Mouse (Mus musculus) embryonic facial prominence, embryonic 14.5 days (tissue): ENCODE data around the gene Il9. TPM values are rescaled to one million over a fixed set of nuclear protein-coding genes. Genes with fewer than 3 reads are reported as not detected.
A peak's percentile ranks its signal among the peaks of the same experiment; 100 is the strongest.

Experiments
- ATAC-seq: fragments of 200-750 bp; cut with Nextera tagmentation; 2 replicates; pipeline ENCODE4 v1.8.0; 2017; ENCODE audit warnings: low read depth, moderate number of reproducible peaks, moderate TSS enrichment
- DNase-seq: peaks from one replicate; pipeline ENCODE4 v3.0.0-alpha.2; 2015; ENCODE audit warnings: low spot score
- H3K27ac ChIP-seq: fragments of 300-500 bp; sonication (generic); replicated peaks from 2 replicates; pipeline ENCODE4 v1.5.1; 2014; ENCODE audit warnings: low read depth, mild to moderate bottlenecking, low read length, moderate library complexity
- H3K27me3 ChIP-seq: fragments of 300-500 bp; sonication (generic); replicated peaks from 2 replicates; pipeline ENCODE4 v1.6.1; 2014; ENCODE audit warnings: low read length; ENCODE audit not compliant: control insufficient read depth, insufficient read depth
- H3K36me3 ChIP-seq: fragments of 300-500 bp; sonication (generic); 2 replicates; pipeline ENCODE4 v1.6.1; 2014; ENCODE audit warnings: low read length, mixed read lengths; ENCODE audit not compliant: control insufficient read depth, insufficient read depth
- H3K4me1 ChIP-seq: fragments of 300-500 bp; sonication (generic); 2 replicates; pipeline ENCODE4 v1.6.1; 2014; ENCODE audit warnings: antibody characterized with exemption, low read length; ENCODE audit not compliant: control insufficient read depth, insufficient read depth
- H3K4me2 ChIP-seq: fragments of 300-500 bp; sonication (generic); 2 replicates; pipeline ENCODE4 v1.6.1; 2014; ENCODE audit warnings: low read depth, mild to moderate bottlenecking, low read length, moderate library complexity, mixed read lengths
- H3K4me3 ChIP-seq: fragments of 300-500 bp; sonication (generic); 2 replicates; pipeline ENCODE4 v1.5.1; 2014; ENCODE audit warnings: low read depth, mild to moderate bottlenecking, low read length
- H3K9ac ChIP-seq: fragments of 300-500 bp; sonication (generic); 2 replicates; pipeline ENCODE4 v1.6.1; 2014; ENCODE audit warnings: low read depth, mild to moderate bottlenecking, low read length, moderate library complexity, mixed read lengths
- H3K9me3 ChIP-seq: fragments of 300-500 bp; sonication (generic); 2 replicates; pipeline ENCODE4 v1.6.1; 2016; ENCODE audit warnings: low read length; ENCODE audit not compliant: control insufficient read depth
- WGBS: fragments of 180-500 bp; shearing (Covaris S2); extraction: QIAGEN DNeasy Blood & Tissue Kit; methylation state at CpG from one replicate; pipeline ENCODE4 v1.1.7; 2014; 5-methylcytosine and 5-hydroxymethylcytosine counted together
- polyA plus RNA-seq: library from polyadenylated mRNA; unstranded; fragments of >200 nt; fragmentation: Nextera tagmentation; extraction: Ambion mirVana; gene quantifications from 2 replicates; pipeline ENCODE4 v1.2.1, GENCODE M21; 2014

Il9 gene
- polyA plus RNA-seq, 1 experiment from 2014 or later = not detected

GRCm38 (mm10) chr13:56488012-56488411 is 6.0 kb upstream of the Il9 start:
- Histone ChIP-seq H3K27me3 (no peaks in the 10 kb centered on the region), H3K9ac (no peak overlapping the region), H3K4me3 (no peak overlapping the region), H3K36me3 (no peaks in the 10 kb centered on the region), H3K9me3 (no peaks in the 10 kb centered on the region), H3K27ac (no peak overlapping the region), H3K4me1 (no peaks in the 10 kb centered on the region), H3K4me2 (no peak overlapping the region)
- 61% methylated on average over 5 of the region's 5 CpGs for WGBS
- ATAC-seq (no peak), DNase-seq (no peak)

- no peaks in the 10 kb centered on the region for H3K27me3 ChIP-seq
- 0 out of 2 replicates have a peak, but pooled peaks cover 4% of the 10 kb centered on the region for H3K4me1 ChIP-seq
- H3K4me3 ChIP-seq = no peak overlapping the region
- WGBS = 81% methylated on average over 6 of the region's 6 CpGs
- DNase-seq (no peak), ATAC-seq (no peak)
- H3K36me3 ChIP-seq = no peaks in the 10 kb centered on the region
- no peaks in the 10 kb centered on the region for H3K9me3 ChIP-seq
- H3K4me2 ChIP-seq = no peak overlapping the region
- no peak overlapping the region for H3K9ac ChIP-seq
- no peak overlapping the region for H3K27ac ChIP-seq
Measured at GRCm38 (mm10) chr13:56478027-56478426, 4.0 kb downstream of the Il9 start.

- 19% methylated on average over 6 of the region's 6 CpGs for WGBS
- H3K4me3 ChIP-seq = no peak overlapping the region
- no peaks in the 10 kb centered on the region for H3K9me3 ChIP-seq
- no peaks in the 10 kb centered on the region for H3K27me3 ChIP-seq
- no peak overlapping the region for H3K27ac ChIP-seq
- H3K4me1 ChIP-seq = 0 out of 2 replicates have a peak, but pooled peaks cover 4% of the 10 kb centered on the region
- ATAC-seq (no peak), DNase-seq (no peak)
- H3K9ac ChIP-seq = no peak overlapping the region
- no peaks in the 10 kb centered on the region for H3K36me3 ChIP-seq
- H3K4me2 ChIP-seq = no peak overlapping the region
Measured at GRCm38 (mm10) chr13:56477271-56477670, 4.8 kb downstream of the Il9 start.

GRCm38 (mm10) chr13:56476790-56477189 is 5.3 kb downstream of the Il9 start:
- Histone ChIP-seq H3K27me3 (no peaks in the 10 kb centered on the region), H3K4me1 (0 out of 2 replicates have a peak, but pooled peaks cover 4% of the 10 kb centered on the region), H3K36me3 (no peaks in the 10 kb centered on the region), H3K9me3 (no peaks in the 10 kb centered on the region), H3K9ac (no peak overlapping the region), H3K4me2 (no peak overlapping the region), H3K27ac (no peak overlapping the region), H3K4me3 (no peak overlapping the region)
- WGBS = 50% methylated on average over 5 of the region's 5 CpGs
- DNase-seq = peak; percentile 35
- no peak for ATAC-seq

- Histone ChIP-seq H3K4me2 (no peak overlapping the region), H3K4me1 (0 out of 2 replicates have a peak, but pooled peaks cover 4% of the 10 kb centered on the region), H3K4me3 (no peak overlapping the region), H3K9ac (no peak overlapping the region), H3K36me3 (no peaks in the 10 kb centered on the region), H3K9me3 (no peaks in the 10 kb centered on the region), H3K27me3 (no peaks in the 10 kb centered on the region), H3K27ac (no peak overlapping the region)
- DNase-seq (peak; percentile 81), ATAC-seq (peak; percentile 63; the same call in 1 of the 2 replicates)
- 21% methylated on average over 4 of the region's 4 CpGs for WGBS
Measured at GRCm38 (mm10) chr13:56475363-56475762, 6.7 kb downstream of the Il9 start.

- ATAC-seq (no peak), DNase-seq (no peak)
- Histone ChIP-seq H3K36me3 (no peaks in the 10 kb centered on the region), H3K4me3 (no peak overlapping the region), H3K9me3 (no peaks in the 10 kb centered on the region), H3K9ac (no peak overlapping the region), H3K27ac (no peak overlapping the region), H3K4me1 (0 out of 2 replicates have a peak, but pooled peaks cover 4% of the 10 kb centered on the region), H3K4me2 (no peak overlapping the region), H3K27me3 (no peaks in the 10 kb centered on the region)
- 87% methylated on average over 9 of the region's 9 CpGs for WGBS
Measured at GRCm38 (mm10) chr13:56472661-56473060, 9.4 kb downstream of the Il9 start.

- Histone ChIP-seq H3K4me3 (no peak overlapping the region), H3K27ac (no peak overlapping the region), H3K4me2 (no peak overlapping the region), H3K9me3 (no peaks in the 10 kb centered on the region), H3K9ac (no peak overlapping the region), H3K36me3 (no peaks in the 10 kb centered on the region), H3K27me3 (no peaks in the 10 kb centered on the region), H3K4me1 (0 out of 2 replicates have a peak, but pooled peaks cover 2% of the 10 kb centered on the region)
- peak; percentile 37 for DNase-seq
- no peak for ATAC-seq
- WGBS = 56% methylated on average over 9 of the region's 9 CpGs
Measured at GRCm38 (mm10) chr13:56471951-56472350, 10.1 kb downstream of the Il9 start.

GRCm38 (mm10) chr13:56471211-56471610 is 10.8 kb downstream of the Il9 start:
- H3K9ac ChIP-seq = no peak overlapping the region
- WGBS = 80% methylated on average over 6 of the region's 6 CpGs
- no peaks in the 10 kb centered on the region for H3K36me3 ChIP-seq
- H3K27me3 ChIP-seq = no peaks in the 10 kb centered on the region
- H3K9me3 ChIP-seq = no peaks in the 10 kb centered on the region
- no peak for DNase-seq
- H3K4me2 ChIP-seq = no peak overlapping the region
- H3K4me1 ChIP-seq = no peaks in the 10 kb centered on the region
- no peak for ATAC-seq
- H3K27ac ChIP-seq = no peak overlapping the region
- H3K4me3 ChIP-seq = no peak overlapping the region

GRCm38 (mm10) chr13:56468536-56468935 is 13.5 kb downstream of the Il9 start:
- WGBS = 87% methylated on average over 4 of the region's 4 CpGs
- Histone ChIP-seq H3K9me3 (no peaks in the 10 kb centered on the region), H3K4me1 (no peaks in the 10 kb centered on the region), H3K9ac (no peak overlapping the region), H3K27me3 (no peaks in the 10 kb centered on the region), H3K27ac (no peak overlapping the region), H3K4me2 (no peak overlapping the region), H3K36me3 (no peaks in the 10 kb centered on the region), H3K4me3 (no peak overlapping the region)
- DNase-seq (no peak), ATAC-seq (no peak)
